Mouse (Mus musculus) Patski (cell line): ENCODE data around the gene Zfp36l1. TPM values are rescaled to one million over a fixed set of nuclear protein-coding genes. Genes with fewer than 3 reads are reported as not detected.

Experiments
- ATAC-seq: fragments of 100-300 bp; one replicate; pipeline ENCODE4 v1.8.0; 2021
- CTCF ChIA-PET: fragments of 350-600 bp; sonication (Branson Sonifier 250); formaldehyde crosslinking; loops from one replicate; lab custom pipeline; 2022; ENCODE audit warnings: inconsistent platforms; lab: Charles Lee
- POLR2A ChIA-PET: fragments of 350-600 bp; sonication (Branson Sonifier 250); formaldehyde crosslinking; loops from one replicate; lab custom pipeline; 2022; ENCODE audit warnings: antibody characterized with exemption, inconsistent platforms; lab: Charles Lee
- DNase-seq: peaks from one replicate; pipeline ENCODE4 v3.0.0-alpha.2; 2011; ENCODE audit warnings: low read depth, low spot score
- H3K27me3 ChIP-seq: fragments of 371-371 bp; one replicate; pipeline ENCODE4 v1.5.1; 2021
- CTCF ChIP-seq: fragments of 100-300 bp; IDR thresholded peaks from one replicate; pipeline ENCODE4 v1.5.1; 2021
- in situ Hi-C: fragments of 300-500 bp; cut with MboI; formaldehyde crosslinking; loops from 3 replicates; pipeline ENCODE4 v1.11.1; 2018; ENCODE audit warnings: low pct_unique_long_range_greater_than_20kb, mixed read lengths
- polyA plus RNA-seq: library from polyadenylated mRNA; unstranded; gene quantifications from one replicate; pipeline ENCODE4 v1.2.3, GENCODE M21; 2021

Gene Zfp36l1
- polyA plus RNA-seq, 1 experiment from 2014 or later, result 292 TPM

DNA sequence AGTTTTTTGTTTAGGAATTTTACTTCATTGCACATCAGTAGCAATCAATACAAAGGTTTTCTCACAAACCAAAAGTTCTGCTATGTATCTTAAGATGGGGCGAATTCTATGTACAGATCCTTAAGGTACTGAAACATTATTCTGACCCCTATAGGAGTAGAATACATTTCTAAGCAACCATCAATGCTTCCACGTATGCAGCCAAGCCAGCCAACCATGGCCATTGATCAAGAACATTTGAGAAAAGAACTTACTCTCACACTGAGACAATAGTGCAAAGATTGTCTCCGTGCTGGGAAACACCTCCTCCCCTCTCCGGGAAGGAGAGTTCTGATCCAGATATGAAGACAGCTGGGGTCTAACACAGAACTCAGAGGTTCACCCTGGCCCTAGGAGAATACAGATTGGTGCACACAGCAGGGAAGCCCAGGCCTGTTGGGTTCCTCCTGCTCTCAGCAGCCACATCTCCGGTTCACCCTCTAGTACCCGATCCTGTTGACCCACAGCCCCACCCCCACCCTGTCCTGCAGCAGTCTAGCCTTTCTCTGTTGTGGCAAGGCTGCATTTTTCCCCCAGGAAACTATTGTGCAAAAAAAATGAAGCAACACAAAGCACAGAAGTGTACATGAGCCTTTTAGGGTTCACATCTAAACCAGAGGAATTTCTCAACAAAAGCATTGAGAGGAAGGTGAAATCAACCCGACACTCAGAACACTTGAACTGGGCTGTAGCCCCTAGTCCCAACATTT lies 49.2 kb downstream of the Zfp36l1 start:
- DNase-seq (no peak), ATAC-seq (no peak)
- H3K27me3 ChIP-seq, result no peaks in the 10 kb centered on the region
- CTCF ChIA-PET, result no interaction called here
- in situ Hi-C loops, result no loop called here
- no peak for TF ChIP-seq CTCF
- POLR2A ChIA-PET, result no interaction called here

DNA sequence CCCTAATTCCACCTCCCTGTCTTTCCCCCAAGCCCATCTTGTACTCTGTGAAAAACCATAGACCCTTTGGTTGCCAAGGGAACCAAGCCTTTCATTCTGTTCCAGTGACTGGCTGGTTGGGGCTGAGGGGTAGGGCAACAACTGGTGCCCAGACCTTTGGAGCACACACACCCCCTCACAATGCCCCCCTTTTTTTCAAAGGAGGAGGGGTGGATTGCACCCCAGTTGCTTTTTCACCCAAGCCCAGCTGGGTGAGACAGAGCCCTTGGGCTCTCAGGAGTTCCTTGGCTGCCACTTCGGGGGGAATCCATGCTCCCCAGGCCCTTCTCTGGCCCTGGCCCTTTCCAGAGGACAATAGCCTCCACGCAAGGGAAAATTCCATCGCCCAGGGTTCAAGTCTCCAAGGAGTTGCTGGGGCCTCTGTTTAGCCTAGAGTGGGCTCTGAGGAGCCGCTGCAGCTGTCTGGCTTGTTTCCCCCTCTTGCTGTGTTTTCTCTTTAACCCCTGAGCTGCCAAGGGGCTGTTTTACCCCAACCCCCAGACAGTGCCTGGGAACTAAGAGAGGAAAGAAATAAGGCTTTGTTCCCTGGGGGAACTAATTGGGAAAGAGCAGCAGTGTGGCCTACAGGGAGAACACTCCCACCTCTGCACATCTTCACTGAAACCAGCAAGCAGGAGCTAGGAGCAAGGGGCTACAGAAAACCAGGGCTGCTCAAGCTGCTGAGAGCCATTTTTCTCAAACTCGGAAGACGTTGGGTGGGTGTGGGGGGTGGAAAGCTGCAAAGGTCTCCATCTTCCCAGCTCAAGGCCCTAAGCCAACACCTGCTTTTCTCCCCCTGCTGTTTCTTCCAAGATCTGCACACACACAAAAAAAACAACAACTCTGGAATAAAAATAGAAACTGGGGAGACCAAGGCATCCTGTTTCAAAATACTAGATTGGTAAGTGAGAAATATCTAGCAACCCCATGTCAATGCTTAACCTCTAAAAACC lies 50.1 kb downstream of the Zfp36l1 start:
- no peaks in the 10 kb centered on the region for H3K27me3 ChIP-seq
- no peak for TF ChIP-seq CTCF
- ATAC-seq (no peak), DNase-seq (no peak)
- ChIA-PET CTCF (no interaction called here), POLR2A (no interaction called here)
- in situ Hi-C loops, result no loop called here

DNA sequence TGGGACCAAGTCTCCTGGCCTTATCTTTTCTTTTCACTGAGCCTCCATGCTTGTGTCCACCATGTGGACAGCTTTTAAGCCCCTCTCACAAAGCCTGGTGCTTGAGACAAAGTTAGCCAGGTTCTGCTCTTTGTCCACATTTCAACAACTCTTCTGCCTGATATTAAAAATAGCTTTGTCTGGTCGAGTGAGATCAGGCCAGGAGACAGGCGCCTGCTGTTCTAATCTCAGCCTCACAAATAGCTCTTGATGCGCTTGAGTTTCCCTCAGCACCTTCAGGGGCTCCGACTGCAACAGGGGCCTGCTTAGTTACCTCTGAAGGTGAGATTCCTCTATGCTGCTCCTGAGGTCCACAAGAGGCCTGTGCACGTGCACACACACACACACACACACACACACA lies 51.0 kb downstream of the Zfp36l1 start:
- POLR2A ChIA-PET, result no interaction called here
- no peaks in the 10 kb centered on the region for H3K27me3 ChIP-seq
- in situ Hi-C loops, result no loop called here
- ATAC-seq, result no peak
- CTCF ChIA-PET, result interaction anchor here (1.1 kb wide), 1 partner anchor 10 kb away, joined by 3 read pairs; no protein-coding TSS in a partner anchor
- no peak for TF ChIP-seq CTCF
- DNase-seq, result no peak

DNA sequence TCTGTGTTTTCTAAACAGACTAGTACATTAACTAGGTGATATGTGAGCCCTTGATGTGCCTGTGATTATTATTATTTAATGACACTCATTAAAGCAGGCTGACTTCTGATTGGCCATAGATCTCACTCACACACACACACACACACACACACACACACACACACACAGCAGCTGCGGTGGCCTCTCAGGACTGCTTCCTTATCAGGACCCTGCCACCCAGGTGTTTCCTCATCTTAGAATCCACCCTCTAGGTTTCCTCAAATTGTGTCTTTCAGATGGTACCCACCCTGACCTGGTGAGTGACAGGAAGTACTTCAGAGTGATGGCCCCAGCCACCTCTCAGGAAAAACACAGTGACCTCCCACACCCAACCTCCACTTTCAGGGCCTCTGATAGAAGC lies 52.0 kb downstream of the Zfp36l1 start:
- TF ChIP-seq CTCF, result no peak
- ATAC-seq (no peak), DNase-seq (no peak)
- in situ Hi-C loops, result no loop called here
- ChIA-PET POLR2A (interaction anchor here (0.7 kb wide), 1 partner anchor 22 kb away, joined by 3 read pairs; no protein-coding TSS in a partner anchor), CTCF (interaction anchor here (1.1 kb wide), 1 partner anchor 9 kb away, joined by 3 read pairs; no protein-coding TSS in a partner anchor)
- H3K27me3 ChIP-seq, result no peaks in the 10 kb centered on the region

DNA sequence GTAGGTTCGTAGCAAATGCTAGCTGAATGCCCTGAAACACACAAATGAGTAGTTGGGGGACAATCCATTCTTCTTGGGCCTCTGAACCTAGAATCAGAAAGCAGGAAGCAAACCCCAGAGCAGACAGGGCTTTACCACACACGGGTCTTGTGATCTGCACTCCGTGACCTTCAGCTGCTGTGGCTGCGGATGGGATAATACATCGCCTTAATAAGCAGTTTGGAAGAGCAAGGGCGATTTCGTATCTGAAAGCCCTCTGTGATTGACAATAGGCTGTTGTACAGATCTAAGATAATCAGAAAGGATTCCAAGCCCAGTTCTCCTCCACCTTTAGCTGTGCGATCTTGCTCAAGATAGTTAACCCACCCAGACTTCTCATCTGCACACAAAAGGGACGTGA lies 52.5 kb downstream of the Zfp36l1 start:
- ChIA-PET POLR2A (interaction anchor here (0.7 kb wide), 1 partner anchor 23 kb away, joined by 3 read pairs; no protein-coding TSS in a partner anchor), CTCF (no interaction called here)
- no peak for TF ChIP-seq CTCF
- ATAC-seq, result no peak
- no peaks in the 10 kb centered on the region for H3K27me3 ChIP-seq
- no peak for DNase-seq
- in situ Hi-C loops, result no loop called here

- no peak for TF ChIP-seq CTCF
- in situ Hi-C loops, result no loop called here
- ATAC-seq (no peak), DNase-seq (no peak)
- ChIA-PET POLR2A (interaction anchor here (0.7 kb wide), 1 partner anchor 23 kb away, joined by 3 read pairs; no protein-coding TSS in a partner anchor), CTCF (no interaction called here)
- no peaks in the 10 kb centered on the region for H3K27me3 ChIP-seq
Measured at GRCm38 (mm10) chr12:80059773-80060328, 53.0 kb downstream of the Zfp36l1 start.

Other genes starting within 250 kb of the Zfp36l1 start
- 279 TPM for gene Actn1, start 147.4 kb upstream of the Zfp36l1 start, polyA plus RNA-seq